Mouse (Mus musculus) limb, embryonic 13.5 days (tissue): Measurements from ENCODE around the gene Pygo1. TPM values are rescaled to one million over a fixed set of nuclear protein-coding genes. Genes with fewer than 3 reads are reported as not detected.

Experiments
- ATAC-seq: fragments of 200-750 bp; cut with Nextera tagmentation; 2 replicates; pipeline ENCODE4 v1.8.0; 2017; ENCODE audit warnings: low read depth, moderate number of reproducible peaks, moderate TSS enrichment; ENCODE audit not compliant: low FRiP score
- H3K27ac ChIP-seq: fragments of 300-500 bp; sonication (generic); 2 replicates; pipeline ENCODE4 v1.5.1; 2015; ENCODE audit warnings: inconsistent platforms, mild to moderate bottlenecking, moderate library complexity
- H3K27me3 ChIP-seq: fragments of 300-500 bp; sonication (generic); 2 replicates; pipeline ENCODE4 v1.6.1; 2015; ENCODE audit warnings: mild to moderate bottlenecking, inconsistent platforms
- H3K36me3 ChIP-seq: fragments of 300-500 bp; sonication (generic); 2 replicates; pipeline ENCODE4 v1.6.1; 2015; ENCODE audit warnings: inconsistent platforms, mild to moderate bottlenecking, moderate library complexity
- H3K4me1 ChIP-seq: fragments of 300-500 bp; sonication (generic); 2 replicates; pipeline ENCODE4 v1.6.1; 2015; ENCODE audit warnings: inconsistent platforms
- H3K4me2 ChIP-seq: fragments of 300-500 bp; sonication (generic); replicated peaks from 2 replicates; pipeline ENCODE4 v1.6.1; 2015; ENCODE audit warnings: inconsistent platforms, mild to moderate bottlenecking, moderate library complexity
- H3K4me3 ChIP-seq: fragments of 300-500 bp; sonication (generic); 2 replicates; pipeline ENCODE4 v1.5.1; 2015; ENCODE audit warnings: moderate library complexity, mild to moderate bottlenecking, inconsistent platforms
- H3K9ac ChIP-seq: fragments of 300-500 bp; sonication (generic); 2 replicates; pipeline ENCODE4 v1.6.1; 2015; ENCODE audit warnings: mild to moderate bottlenecking, inconsistent platforms
- H3K9me3 ChIP-seq: fragments of 300-500 bp; sonication (generic); 2 replicates; pipeline ENCODE4 v1.6.1; 2016; ENCODE audit warnings: inconsistent platforms
- WGBS: fragments of 180-500 bp; shearing (Covaris S2); methylation state at CpG from one replicate; pipeline ENCODE4 v1.1.7; 2015; 5-methylcytosine and 5-hydroxymethylcytosine counted together
- polyA plus RNA-seq: library from polyadenylated mRNA; unstranded; fragments of >200 nt; fragmentation: Nextera tagmentation; extraction: Ambion mirVana; gene quantifications from 2 replicates; pipeline ENCODE4 v1.2.1, GENCODE M21; 2015

The Pygo1 gene
- polyA plus RNA-seq, 1 experiment from 2014 or later: 9.9 TPM

DNA sequence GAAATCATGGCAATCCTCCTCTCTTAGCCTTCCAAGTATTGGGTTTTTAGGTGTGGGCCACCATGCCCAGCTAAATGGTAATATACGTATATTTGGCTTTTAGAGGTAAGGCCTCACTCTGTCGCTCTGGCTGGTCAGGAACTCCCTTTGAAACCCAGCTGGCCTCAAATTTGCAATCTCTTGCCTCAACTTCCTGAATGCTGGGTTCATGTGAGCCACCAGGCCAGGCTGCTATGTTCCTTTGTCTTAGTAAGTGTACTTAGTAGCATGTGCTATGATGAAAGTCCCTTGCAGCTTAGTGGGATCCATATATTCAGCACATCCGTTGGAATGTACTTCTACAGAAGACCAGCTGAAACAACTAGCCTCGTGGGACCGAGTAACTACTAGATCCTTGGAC is 49.3 kb downstream of the Pygo1 start:
- no peaks in the 10 kb centered on the region for H3K27me3 ChIP-seq
- WGBS: 81% methylated on average over 5 of the region's 5 CpGs
- no peaks in the 10 kb centered on the region for H3K4me1 ChIP-seq
- H3K36me3 ChIP-seq: no peaks in the 10 kb centered on the region
- no peak overlapping the region for H3K4me2 ChIP-seq
- ATAC-seq: no peak
- H3K4me3 ChIP-seq: no peak overlapping the region
- H3K9ac ChIP-seq: no peak overlapping the region
- no peaks in the 10 kb centered on the region for H3K9me3 ChIP-seq
- no peak overlapping the region for H3K27ac ChIP-seq

DNA sequence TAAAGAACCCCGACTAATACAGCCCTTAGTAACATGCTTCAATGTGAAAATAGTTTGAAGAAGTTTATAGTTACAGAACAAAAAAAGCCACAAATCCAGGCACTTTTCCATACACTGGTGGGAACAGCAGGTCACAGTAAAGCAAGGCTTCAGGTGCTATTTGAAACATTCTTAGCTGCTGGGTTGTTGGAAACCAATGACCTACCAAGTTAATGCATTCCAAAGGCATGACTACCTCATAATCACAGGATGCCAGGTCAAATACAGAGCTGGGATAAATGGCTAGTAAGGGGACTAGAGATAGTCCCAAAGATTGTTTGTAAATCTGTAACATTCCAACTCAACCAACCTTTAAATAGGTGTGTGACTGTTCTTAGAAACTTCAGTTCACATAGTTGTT is 49.8 kb downstream of the Pygo1 start:
- H3K9me3 ChIP-seq: no peaks in the 10 kb centered on the region
- no peak overlapping the region for H3K4me3 ChIP-seq
- no peak overlapping the region for H3K27ac ChIP-seq
- WGBS: 87% methylated on average over 1 of the region's 1 CpGs
- H3K4me2 ChIP-seq: no peak overlapping the region
- ATAC-seq: no peak
- H3K36me3 ChIP-seq: no peaks in the 10 kb centered on the region
- no peak overlapping the region for H3K9ac ChIP-seq
- H3K27me3 ChIP-seq: no peaks in the 10 kb centered on the region
- no peaks in the 10 kb centered on the region for H3K4me1 ChIP-seq

- Histone ChIP-seq H3K4me1 (peaks cover 12% of the 10 kb centered on the region), H3K4me2 (no peak overlapping the region), H3K27ac (no peak overlapping the region), H3K9ac (no peak overlapping the region), H3K27me3 (peaks cover 14% of the 10 kb centered on the region), H3K36me3 (no peaks in the 10 kb centered on the region), H3K9me3 (no peaks in the 10 kb centered on the region), H3K4me3 (no peak overlapping the region)
- 74% methylated on average over 2 of the region's 2 CpGs for WGBS
- ATAC-seq: no peak
Measured at GRCm38 (mm10) chr9:72983066-72983465, 57.6 kb downstream of the Pygo1 start.

- Histone ChIP-seq H3K9me3 (no peaks in the 10 kb centered on the region), H3K4me1 (peaks cover 12% of the 10 kb centered on the region), H3K4me2 (peak within 1 kb of the TSS; percentile 87), H3K27ac (no peak within 1 kb of the TSS), H3K9ac (peak within 1 kb of the TSS; percentile 75), H3K4me3 (peak within 1 kb of the TSS; percentile 75), H3K27me3 (peaks cover 14% of the 10 kb centered on the region), H3K36me3 (no peaks in the 10 kb centered on the region)
- peak; percentile 100 for ATAC-seq
- under 1% methylated on average over 88 of the region's 88 CpGs for WGBS
Measured at GRCm38 (mm10) chr9:72985250-72986220, 60.1 kb downstream of the Pygo1 start, which contains the start of the genes Ccpg1os and Ccpg1. Ccpg1os (minus strand) TSS chr9:72985382. Ccpg1 (plus strand) TSS chr9:72985429.

GRCm38 (mm10) chr9:72987703-72988102 is 62.3 kb downstream of the Pygo1 start:
- no peak overlapping the region for H3K27ac ChIP-seq
- H3K27me3 ChIP-seq: peaks cover 14% of the 10 kb centered on the region
- 54% methylated on average over 3 of the region's 3 CpGs for WGBS
- ATAC-seq: no peak
- H3K9me3 ChIP-seq: no peaks in the 10 kb centered on the region
- no peak overlapping the region for H3K4me2 ChIP-seq
- H3K36me3 ChIP-seq: no peaks in the 10 kb centered on the region
- H3K9ac ChIP-seq: no peak overlapping the region
- peaks cover 12% of the 10 kb centered on the region for H3K4me1 ChIP-seq
- H3K4me3 ChIP-seq: no peak overlapping the region

DNA sequence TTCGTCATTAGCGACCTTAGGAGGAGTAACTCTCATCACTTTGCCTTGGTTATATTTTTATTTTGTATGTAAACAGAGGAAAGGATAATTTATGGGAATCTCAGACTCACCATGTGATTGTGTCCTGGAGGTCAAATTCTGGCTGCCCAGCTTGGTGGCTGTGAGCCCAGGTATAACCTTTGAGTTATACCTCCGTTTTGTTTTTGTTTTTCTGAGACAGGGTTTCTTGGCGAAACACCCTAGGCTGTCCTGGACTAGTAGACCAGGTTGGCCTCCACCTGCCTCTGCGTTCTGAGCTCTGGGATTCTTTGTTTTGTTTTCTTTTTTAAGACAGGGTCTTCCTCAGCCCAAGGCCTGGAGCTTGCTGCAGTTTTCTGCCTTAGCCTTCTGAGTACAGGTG is 63.3 kb downstream of the Pygo1 start:
- ATAC-seq: no peak
- H3K4me2 ChIP-seq: no peak overlapping the region
- 85% methylated on average over 5 of the region's 5 CpGs for WGBS
- no peak overlapping the region for H3K4me3 ChIP-seq
- no peaks in the 10 kb centered on the region for H3K9me3 ChIP-seq
- no peak overlapping the region for H3K9ac ChIP-seq
- H3K4me1 ChIP-seq: peaks cover 12% of the 10 kb centered on the region
- H3K27ac ChIP-seq: no peak overlapping the region
- no peaks in the 10 kb centered on the region for H3K36me3 ChIP-seq
- H3K27me3 ChIP-seq: peaks cover 14% of the 10 kb centered on the region

DNA sequence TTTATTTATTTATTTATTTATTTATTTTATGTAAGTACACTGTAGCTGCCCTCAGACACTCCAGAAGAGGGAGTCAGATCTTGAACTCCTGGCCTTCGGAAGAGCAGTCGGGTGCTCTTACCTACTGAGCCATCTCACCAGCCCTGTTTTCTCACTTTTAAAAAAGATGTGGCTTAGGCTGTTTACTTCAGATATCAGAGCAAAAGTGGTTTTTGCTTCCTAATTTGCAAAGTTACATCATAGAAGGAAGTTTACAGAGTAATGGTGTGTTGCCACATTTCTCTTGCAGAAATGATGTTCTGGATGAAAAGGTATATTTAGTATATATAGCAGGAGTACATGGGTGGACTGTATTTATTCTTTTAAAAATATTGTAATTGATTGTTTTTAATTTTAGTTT is 66.0 kb downstream of the Pygo1 start:
- ATAC-seq: no peak
- Histone ChIP-seq H3K27me3 (peaks cover 13% of the 10 kb centered on the region), H3K9me3 (no peaks in the 10 kb centered on the region), H3K36me3 (no peaks in the 10 kb centered on the region), H3K4me1 (no peaks in the 10 kb centered on the region), H3K9ac (no peak overlapping the region), H3K27ac (no peak overlapping the region), H3K4me3 (no peak overlapping the region), H3K4me2 (no peak overlapping the region)
- 88% methylated on average over 2 of the region's 2 CpGs for WGBS

DNA sequence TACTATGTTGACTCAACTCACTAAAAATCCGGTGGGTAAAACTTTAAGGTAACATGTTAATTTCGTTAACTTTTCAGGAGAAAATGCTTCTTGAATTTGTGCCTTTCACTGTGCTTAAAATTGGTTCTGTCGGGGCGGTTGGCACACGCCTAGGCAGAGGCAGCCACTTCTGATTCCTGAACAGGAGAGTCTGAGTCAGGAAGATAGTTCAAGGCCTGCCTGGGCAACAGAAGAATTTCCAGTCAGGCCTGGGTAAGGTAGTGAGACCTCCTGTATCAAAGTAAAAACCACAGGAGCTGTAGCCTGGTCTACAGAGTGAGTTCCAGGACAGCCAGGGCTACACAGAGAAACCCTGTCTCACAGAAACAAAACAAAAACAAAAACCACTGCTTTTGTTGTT is 67.1 kb downstream of the Pygo1 start:
- H3K4me3 ChIP-seq: no peak overlapping the region
- H3K9ac ChIP-seq: no peak overlapping the region
- H3K9me3 ChIP-seq: no peaks in the 10 kb centered on the region
- no peak for ATAC-seq
- no peak overlapping the region for H3K27ac ChIP-seq
- no peaks in the 10 kb centered on the region for H3K36me3 ChIP-seq
- no peaks in the 10 kb centered on the region for H3K4me1 ChIP-seq
- WGBS: 86% methylated on average over 5 of the region's 5 CpGs
- no peak overlapping the region for H3K4me2 ChIP-seq
- peaks cover 1% of the 10 kb centered on the region; the same call in 1 of the 2 replicates for H3K27me3 ChIP-seq

DNA sequence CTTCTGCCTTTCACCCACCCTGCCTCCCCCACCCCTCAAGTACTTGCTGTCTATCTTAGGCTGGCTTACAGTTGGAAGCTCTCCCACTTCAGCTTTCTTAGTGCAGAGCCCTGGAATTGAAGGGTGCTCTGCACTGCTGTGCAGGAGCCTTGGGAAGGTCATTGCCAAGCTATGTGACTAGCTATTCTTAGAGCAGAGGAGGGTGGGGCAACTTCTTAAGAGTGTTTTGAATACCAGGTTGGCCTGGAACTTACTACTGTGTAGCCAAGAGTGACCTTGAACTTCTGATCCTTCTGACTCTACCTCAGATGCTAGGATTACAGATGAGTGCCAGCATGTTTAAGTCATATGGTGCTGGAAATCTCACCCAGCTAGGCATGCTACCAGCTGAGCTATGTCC is 70.7 kb downstream of the Pygo1 start:
- Histone ChIP-seq H3K4me1 (no peaks in the 10 kb centered on the region), H3K36me3 (no peaks in the 10 kb centered on the region), H3K27ac (no peak overlapping the region), H3K9ac (no peak overlapping the region), H3K9me3 (no peaks in the 10 kb centered on the region), H3K4me3 (no peak overlapping the region), H3K27me3 (no peaks in the 10 kb centered on the region), H3K4me2 (no peak overlapping the region)
- ATAC-seq: no peak

GRCm38 (mm10) chr9:72996806-72997205 is 71.4 kb downstream of the Pygo1 start:
- H3K27ac ChIP-seq: no peak overlapping the region
- no peaks in the 10 kb centered on the region for H3K4me1 ChIP-seq
- no peaks in the 10 kb centered on the region for H3K27me3 ChIP-seq
- H3K4me3 ChIP-seq: no peak overlapping the region
- no peak for ATAC-seq
- H3K4me2 ChIP-seq: no peak overlapping the region
- 36% methylated on average over 7 of the region's 7 CpGs for WGBS
- H3K9me3 ChIP-seq: no peaks in the 10 kb centered on the region
- no peak overlapping the region for H3K9ac ChIP-seq
- no peaks in the 10 kb centered on the region for H3K36me3 ChIP-seq

GRCm38 (mm10) chr9:73000487-73000886 is 75.0 kb downstream of the Pygo1 start:
- Histone ChIP-seq H3K27ac (no peak overlapping the region), H3K4me3 (no peak overlapping the region), H3K27me3 (no peaks in the 10 kb centered on the region), H3K36me3 (no peaks in the 10 kb centered on the region; the same call in none of the 2 replicates), H3K4me2 (no peak overlapping the region), H3K9me3 (no peaks in the 10 kb centered on the region), H3K4me1 (no peaks in the 10 kb centered on the region), H3K9ac (no peak overlapping the region)
- no peak for ATAC-seq
- 74% methylated on average over 2 of the region's 2 CpGs for WGBS

- no peaks in the 10 kb centered on the region for H3K27me3 ChIP-seq
- no peaks in the 10 kb centered on the region for H3K9me3 ChIP-seq
- H3K9ac ChIP-seq: no peak overlapping the region
- 85% methylated on average over 13 of the region's 13 CpGs for WGBS
- ATAC-seq: no peak
- no peak overlapping the region for H3K4me3 ChIP-seq
- no peaks in the 10 kb centered on the region for H3K4me1 ChIP-seq
- H3K36me3 ChIP-seq: peaks cover 8% of the 10 kb centered on the region
- H3K27ac ChIP-seq: no peak overlapping the region
- no peak overlapping the region for H3K4me2 ChIP-seq
Measured at GRCm38 (mm10) chr9:73001314-73002011, 76.0 kb downstream of the Pygo1 start.
